Mouse (Mus musculus): ENCODE results near the gene Chst3.
"Not testable (repeated sequence)": the region's sequence is repeated elsewhere in the genome, so short reads cannot be mapped to it uniquely, and the experiment has no call there.

Gene Chst3

GRCm38 (mm10) chr10:60195087-60195486, 24.0 kb downstream of the Chst3 start:
- no peak for DNase-seq

GRCm38 (mm10) chr10:60193532-60194423, 25.3 kb downstream of the Chst3 start:
- no peak for DNase-seq

GRCm38 (mm10) chr10:60191796-60192195, 27.3 kb downstream of the Chst3 start:
- DNase-seq = peak; percentile 78

GRCm38 (mm10) chr10:60189534-60190186, 29.4 kb downstream of the Chst3 start:
- no peak for DNase-seq

- no peak for DNase-seq
Observed at GRCm38 (mm10) chr10:60186191-60186945, 32.7 kb downstream of the Chst3 start.

GRCm38 (mm10) chr10:60185023-60185709, 33.9 kb downstream of the Chst3 start:
- DNase-seq = no peak

- DNase-seq = not testable (repeated sequence)
Observed at GRCm38 (mm10) chr10:60175306-60175705, 43.8 kb downstream of the Chst3 start.

- no peak for DNase-seq
Observed at GRCm38 (mm10) chr10:60174506-60174905, 44.6 kb downstream of the Chst3 start.

- peak; percentile 84 for DNase-seq
Observed at GRCm38 (mm10) chr10:60173035-60173434, 46.0 kb downstream of the Chst3 start.

- no peak for DNase-seq
Observed at GRCm38 (mm10) chr10:60172306-60172705, 46.8 kb downstream of the Chst3 start.

- no peak for DNase-seq
Observed at GRCm38 (mm10) chr10:60171368-60171767, 47.7 kb downstream of the Chst3 start.

- no peak for DNase-seq
Observed at GRCm38 (mm10) chr10:60170326-60171089, 48.6 kb downstream of the Chst3 start.

- DNase-seq = no peak
Observed at GRCm38 (mm10) chr10:60168960-60169359, 50.1 kb downstream of the Chst3 start.

GRCm38 (mm10) chr10:60168306-60168705, 50.8 kb downstream of the Chst3 start:
- DNase-seq = no peak

GRCm38 (mm10) chr10:60166068-60166467, 53.0 kb downstream of the Chst3 start:
- DNase-seq = no peak

- no peak for DNase-seq
Observed at GRCm38 (mm10) chr10:60164869-60165268, 54.2 kb downstream of the Chst3 start.

- no peak for DNase-seq
Observed at GRCm38 (mm10) chr10:60162973-60163255, 56.1 kb downstream of the Chst3 start.

- not testable (repeated sequence) for DNase-seq
Observed at GRCm38 (mm10) chr10:60162184-60162972, 56.7 kb downstream of the Chst3 start.

- not testable (repeated sequence) for DNase-seq
Observed at GRCm38 (mm10) chr10:60161397-60161796, 57.7 kb downstream of the Chst3 start.

GRCm38 (mm10) chr10:60158144-60158543, 60.9 kb downstream of the Chst3 start:
- no peak for DNase-seq

GRCm38 (mm10) chr10:60156016-60156415, 63.0 kb downstream of the Chst3 start:
- no peak for DNase-seq

Measured in right cerebral cortex, postnatal 25 days (tissue).